Mouse (Mus musculus) right cerebral cortex, postnatal 10 days (tissue): Measurements from ENCODE around the gene D730048I06Rik.
"Not testable (repeated sequence)": the region's sequence is repeated elsewhere in the genome, so short reads cannot be mapped to it uniquely, and the experiment has no call there.

Source experiments
- DNase-seq, 2 experiments: peaks; one replicate each; pipeline ENCODE4 v3.0.0; 2021; ENCODE audit warnings: low spot score in 2 of 2

The D730048I06Rik gene

GRCm38 (mm10) chr9:35790001-35790400 lies at the start of gene D730048I06Rik, which contains the start of gene Gm27235:
TSS of gene D730048I06Rik (minus strand) at chr9:35790112.
TSS of gene Gm27235 (minus strand) at chr9:35790101.
- no peak for DNase-seq

GRCm38 (mm10) chr9:35817881-35818280 lies 28.0 kb upstream of the D730048I06Rik start:
- not testable (repeated sequence) for DNase-seq

- DNase-seq: no peak
Observed at GRCm38 (mm10) chr9:35798146-35798545, 8.2 kb upstream of the D730048I06Rik start.

- no peak for DNase-seq
Observed at GRCm38 (mm10) chr9:35778009-35778408, 11.9 kb downstream of the D730048I06Rik start, which contains the start of gene Gm17727. TSS of gene Gm17727 (minus strand) at chr9:35778109.

- DNase-seq: no peak
Observed at GRCm38 (mm10) chr9:35756843-35757242, 33.1 kb downstream of the D730048I06Rik start.

GRCm38 (mm10) chr9:35740749-35741148 lies 49.2 kb downstream of the D730048I06Rik start, which contains the start of gene Gm17677:
TSS of gene Gm17677 (plus strand) at chr9:35741049.
- DNase-seq: no peak
